Mouse (Mus musculus) kidney, adult 2 months (tissue): ENCODE results near the gene Dok5.

Experiments
- CTCF ChIP-seq: fragments of 200-500 bp; conservative IDR thresholded peaks from 2 replicates; pipeline ENCODE4 v1.5.1; 2011; ENCODE audit warnings: low read depth, mild to moderate bottlenecking, control low read depth, low read length, moderate library complexity, mixed read lengths; ENCODE audit not compliant: insufficient read depth, insufficient read length
- POLR2A ChIP-seq: fragments of 200-500 bp; IDR thresholded peaks from one replicate; pipeline ENCODE4 v1.6.1; 2011; ENCODE audit warnings: low read depth, low read length, control low read depth

DNA sequence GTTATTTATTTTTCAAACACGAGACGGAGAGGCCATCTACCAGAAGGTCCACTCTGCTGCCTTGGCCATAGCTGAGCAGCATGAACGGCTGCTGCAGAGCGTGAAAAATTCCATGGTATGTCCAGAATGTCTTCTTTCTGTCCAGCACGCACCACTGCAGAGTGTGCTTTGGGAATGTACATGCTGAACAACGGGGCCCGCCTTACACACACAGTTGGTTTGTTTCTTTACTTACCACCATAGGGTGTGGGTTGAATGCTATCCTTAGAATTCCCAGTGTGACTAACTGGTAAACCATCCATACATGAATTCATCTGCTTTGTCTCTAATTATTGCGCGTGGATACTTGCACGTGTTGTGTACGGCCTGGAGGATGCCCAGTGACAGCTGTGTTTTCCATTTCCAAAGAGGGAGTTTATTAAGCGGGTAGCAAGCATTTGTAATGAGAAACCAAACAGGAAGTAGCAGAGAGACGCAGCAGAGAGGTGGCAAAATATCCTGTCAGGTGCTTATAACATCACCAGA is 109.9 kb downstream of the Dok5 start:
- TF ChIP-seq POLR2A = no peak
- no peak for TF ChIP-seq CTCF
